ENCODE assay signal across 8 mouse cellular contexts in genomic region chr7:43680960-43681359, GRCm38 (mm10). TPM values are rescaled to one million over a fixed set of nuclear protein-coding genes. Genes with fewer than 3 reads are reported as not detected.
DNase-seq lines count a peak whose midpoint lies in the region; ATAC-seq and TF ChIP-seq lines count a peak whose summit lies in the region.

No protein-coding gene starts in this region.

- no peak overlapping the region for H3K4me2 ChIP-seq in kidney, embryonic 16.5 days (replicated peaks; ENCODE audit: low read depth, low read length)
- H3K4me2 ChIP-seq in liver, postnatal 0 days (ENCODE audit: low read depth, low read length), result no peak overlapping the region
- H3K4me2 ChIP-seq in neural tube, embryonic 14.5 days (ENCODE audit: low read depth, low read length), result no peak overlapping the region

- peak; percentile 19 to 67 for DNase-seq in spleen, postnatal 10 days (ENCODE audit: low spot score in 2 of 2)
- no peak for DNase-seq in spleen, postnatal 36 days (ENCODE audit: low spot score in 2 of 2)
- peak; percentile 60 for DNase-seq in forelimb bud, embryonic 11.5 days (ENCODE audit: low read depth, low spot score)
- peak; percentile 70 for DNase-seq in liver, postnatal 0 days
- DNase-seq in urinary bladder, postnatal 4 days (ENCODE audit: low spot score in 2 of 2), result peak; percentile 47 to 71

- H3K36me3 ChIP-seq in kidney, embryonic 16.5 days (ENCODE audit: insufficient read depth, low read length), result peaks cover 25% of the 10 kb centered on the region
- H3K36me3 ChIP-seq in liver, postnatal 0 days (replicated peaks; ENCODE audit: insufficient read depth, low read length), result peaks cover 16% of the 10 kb centered on the region
- peaks cover 14% of the 10 kb centered on the region; the same call in 1 of the 2 replicates for H3K36me3 ChIP-seq in neural tube, embryonic 14.5 days (ENCODE audit: control insufficient read depth, insufficient read depth, low read length)

- peak; percentile 46 for ATAC-seq in kidney, embryonic 16.5 days (ENCODE audit: low FRiP score, low TSS enrichment)
- peak; percentile 38; the same call in 1 of the 2 replicates for ATAC-seq in liver, postnatal 0 days
- peak; percentile 62; the same call in 1 of the 2 replicates for ATAC-seq in neural tube, embryonic 14.5 days (ENCODE audit: low read depth)

- no peak for TF ChIP-seq EP300 in liver, postnatal 0 days (IDR thresholded peaks at IDR 0.05; ENCODE audit: low read depth)

- no peaks in the 10 kb centered on the region for H3K4me1 ChIP-seq in bone marrow macrophage, adult 2 months (ENCODE audit: control insufficient read depth, insufficient read depth, low read length)
- no peaks in the 10 kb centered on the region for H3K4me1 ChIP-seq in kidney, embryonic 16.5 days (ENCODE audit: insufficient read depth, low read length)
- H3K4me1 ChIP-seq in liver, postnatal 0 days (ENCODE audit: insufficient read depth), result no peaks in the 10 kb centered on the region
- H3K4me1 ChIP-seq in neural tube, embryonic 14.5 days (ENCODE audit: control insufficient read depth, insufficient read depth, low read length), result no peaks in the 10 kb centered on the region

- no peak for TF ChIP-seq POLR2A in bone marrow macrophage, adult 2 months (IDR thresholded peaks at IDR 0.05; ENCODE audit: borderline replicate concordance, low read depth, low read length)

- H3K9me3 ChIP-seq in kidney, embryonic 16.5 days (ENCODE audit: low read length), result 0 out of 2 replicates have a peak, but pooled peaks cover 5% of the 10 kb centered on the region
- no peaks in the 10 kb centered on the region for H3K9me3 ChIP-seq in liver, postnatal 0 days (ENCODE audit: low read length)
- H3K9me3 ChIP-seq in neural tube, embryonic 14.5 days (ENCODE audit: control insufficient read depth, low read length), result no peaks in the 10 kb centered on the region

- H3K4me3 ChIP-seq in bone marrow macrophage, adult 2 months (ENCODE audit: insufficient read depth, low read length), result no peak overlapping the region
- H3K4me3 ChIP-seq in kidney, embryonic 16.5 days (ENCODE audit: low read length), result no peak overlapping the region
- no peak overlapping the region for H3K4me3 ChIP-seq in liver, postnatal 0 days (ENCODE audit: low read depth, low read length)
- H3K4me3 ChIP-seq in neural tube, embryonic 14.5 days (ENCODE audit: low read depth, low read length), result no peak overlapping the region

- H3K27me3 ChIP-seq in kidney, embryonic 16.5 days (ENCODE audit: insufficient read depth, low read length), result no peaks in the 10 kb centered on the region
- H3K27me3 ChIP-seq in liver, postnatal 0 days (ENCODE audit: insufficient read depth, low read length), result no peaks in the 10 kb centered on the region
- H3K27me3 ChIP-seq in neural tube, embryonic 14.5 days (ENCODE audit: control insufficient read depth, insufficient read depth, low read length), result no peaks in the 10 kb centered on the region

- WGBS in kidney, embryonic 16.5 days, result 21% methylated on average over 5 of the region's 5 CpGs
- WGBS in liver, postnatal 0 days (ENCODE audit: insufficient replicate concordance), result 20% methylated on average over 5 of the region's 5 CpGs
- 22% methylated on average over 5 of the region's 5 CpGs for WGBS in neural tube, embryonic 14.5 days

- H3K27ac ChIP-seq in bone marrow macrophage, adult 2 months (ENCODE audit: insufficient read depth, low read depth, low read length), result no peak overlapping the region
- no peak overlapping the region for H3K27ac ChIP-seq in kidney, embryonic 16.5 days (ENCODE audit: low read length)
- H3K27ac ChIP-seq in liver, postnatal 0 days (ENCODE audit: low read depth), result no peak overlapping the region
- H3K27ac ChIP-seq in neural tube, embryonic 14.5 days (ENCODE audit: low read depth, low read length), result no peak overlapping the region

- H3K9ac ChIP-seq in kidney, embryonic 16.5 days (replicated peaks; ENCODE audit: low read length), result no peak overlapping the region
- H3K9ac ChIP-seq in liver, postnatal 0 days (replicated peaks), result no peak overlapping the region
- H3K9ac ChIP-seq in neural tube, embryonic 14.5 days (replicated peaks; ENCODE audit: low read depth, low read length), result no peak overlapping the region

- TF ChIP-seq CTCF in bone marrow macrophage, adult 2 months (IDR thresholded peaks at IDR 0.05; ENCODE audit: low read depth, low read length), result peak; percentile 88
- TF ChIP-seq CTCF in liver, postnatal 0 days (IDR thresholded peaks at IDR 0.05; ENCODE audit: low read depth), result peak; percentile 86

RNA-seq across cellular contexts. Expression of gene Ctu1, which starts 9.1 kb away (rescaled TPM):
- polyA plus RNA-seq in bone marrow macrophage, adult 2 months (2012; ENCODE audit: insufficient read depth, insufficient read length, missing spikeins), result 4.7 and 7.7 TPM in 2 replicates
- 15.7 and 19.7 TPM in 2 replicates for polyA plus RNA-seq in kidney, embryonic 16.5 days (2015; fragmentation: Nextera tagmentation; extraction: Ambion mirVana)
- polyA plus RNA-seq in liver, postnatal 0 days (2015; fragmentation: Nextera tagmentation; extraction: Ambion mirVana), result 3.2 and 4.5 TPM in 2 replicates
- 14.4 and 15.0 TPM in 2 replicates for polyA plus RNA-seq in neural tube, embryonic 14.5 days (2014; fragmentation: Nextera tagmentation; extraction: Ambion mirVana)

RNA-seq across cellular contexts. Expression of gene Klk14, which starts 9.3 kb away (rescaled TPM):
- not detected in 2 replicates for polyA plus RNA-seq in bone marrow macrophage, adult 2 months (2012; ENCODE audit: insufficient read depth, insufficient read length, missing spikeins)
- polyA plus RNA-seq in kidney, embryonic 16.5 days (2015; fragmentation: Nextera tagmentation; extraction: Ambion mirVana), result not detected in 2 replicates
- polyA plus RNA-seq in liver, postnatal 0 days (2015; fragmentation: Nextera tagmentation; extraction: Ambion mirVana), result not detected in 2 replicates
- polyA plus RNA-seq in neural tube, embryonic 14.5 days (2014; fragmentation: Nextera tagmentation; extraction: Ambion mirVana), result not detected in 2 replicates

RNA-seq across cellular contexts. Expression of gene Siglece, which starts 21.0 kb away (rescaled TPM):
- polyA plus RNA-seq in bone marrow macrophage, adult 2 months (2012; ENCODE audit: insufficient read depth, insufficient read length, missing spikeins), result 41.5 and 47.6 TPM in 2 replicates
- 0.64 and 1.3 TPM in 2 replicates for polyA plus RNA-seq in kidney, embryonic 16.5 days (2015; fragmentation: Nextera tagmentation; extraction: Ambion mirVana)
- polyA plus RNA-seq in liver, postnatal 0 days (2015; fragmentation: Nextera tagmentation; extraction: Ambion mirVana), result 5.1 and 5.8 TPM in 2 replicates
- polyA plus RNA-seq in neural tube, embryonic 14.5 days (2014; fragmentation: Nextera tagmentation; extraction: Ambion mirVana), result 0.15 and 0.33 TPM in 2 replicates

RNA-seq across cellular contexts. Expression of gene Klk13, which starts 31.4 kb away (rescaled TPM):
- polyA plus RNA-seq in bone marrow macrophage, adult 2 months (2012; ENCODE audit: insufficient read depth, insufficient read length, missing spikeins), result not detected in 2 replicates
- polyA plus RNA-seq in kidney, embryonic 16.5 days (2015; fragmentation: Nextera tagmentation; extraction: Ambion mirVana), result 0.29 and 0.58 TPM in 2 replicates
- not detected in 2 replicates for polyA plus RNA-seq in liver, postnatal 0 days (2015; fragmentation: Nextera tagmentation; extraction: Ambion mirVana)
- 0.11 TPM in 1 of 2 replicates, not detected in the other for polyA plus RNA-seq in neural tube, embryonic 14.5 days (2014; fragmentation: Nextera tagmentation; extraction: Ambion mirVana)

RNA-seq across cellular contexts. Expression of gene Ceacam18, which starts 46.5 kb away (rescaled TPM):
- polyA plus RNA-seq in bone marrow macrophage, adult 2 months (2012; ENCODE audit: insufficient read depth, insufficient read length, missing spikeins), result not detected in 2 replicates
- polyA plus RNA-seq in kidney, embryonic 16.5 days (2015; fragmentation: Nextera tagmentation; extraction: Ambion mirVana), result not detected in 2 replicates
- polyA plus RNA-seq in liver, postnatal 0 days (2015; fragmentation: Nextera tagmentation; extraction: Ambion mirVana), result 0.14 TPM in 1 of 2 replicates, not detected in the other
- 0.13 and 0.20 TPM in 2 replicates for polyA plus RNA-seq in neural tube, embryonic 14.5 days (2014; fragmentation: Nextera tagmentation; extraction: Ambion mirVana)

Comparison
In these comparisons a context has a peak if more than half of its experiments do, and no peak if none do; other contexts are left out.
1. DNase-seq: peak in spleen, postnatal 10 days (2 of 2), forelimb bud, embryonic 11.5 days (single experiment), liver, postnatal 0 days (single experiment) and urinary bladder, postnatal 4 days (2 of 2); none in spleen, postnatal 36 days (0 of 2).
2. Peak in every context shown above with its lines, with median percentiles within 50 percentile points of each other: ATAC-seq.